Mouse (Mus musculus) layer of hippocampus, postnatal 14 days (tissue): ENCODE measurements around the gene Cul4b. TPM values are rescaled to one million over a fixed set of nuclear protein-coding genes. Genes with fewer than 3 reads are reported as not detected.

Experiments
- total RNA-seq, 2 experiments: library from RNA; stranded (reverse); gene quantifications; 2 replicates each; pipeline ENCODE4 v1.2.3; 2021

Gene Cul4b
- total RNA-seq, 2 experiments from 2014 or later, result 39.5 to 40.4 TPM

Other genes with a start within 250 kb of the Cul4b start
- gene Lamp2, start 119.7 kb downstream of the Cul4b start, total RNA-seq, result 10 to 100 TPM; 66.3 to 73.2 TPM
- gene Mcts1, start 24.4 kb upstream of the Cul4b start, total RNA-seq, result 100 to 1,000 TPM in 1 of 2 experiments, 10 to 100 TPM in 1; 86.6 to 103 TPM
- gene C1galt1c1, start 58.9 kb upstream of the Cul4b start, total RNA-seq, result 10 to 100 TPM; 18.0 to 21.4 TPM
- not detected for gene 6030498E09Rik, start 196.5 kb upstream of the Cul4b start, total RNA-seq